Mouse (Mus musculus) MEL (cell line): ENCODE measurements around the gene Ccdc171. TPM values are rescaled to one million over a fixed set of nuclear protein-coding genes. Genes with fewer than 3 reads are reported as not detected.

Source experiments
- polyA plus RNA-seq, 2 experiments: library from polyadenylated mRNA; stranded (reverse) in 1 of 2; unstranded in 1 of 2; fragments of >175 nt in 1 of 2; fragments of >200 nt in 1 of 2; gene quantifications; 2 replicates each; pipeline versions ENCODE4 v1.2.1 to v1.2.4; 2012; ENCODE audit warnings: low replicate concordance in 2 of 2, low read depth in 1 of 2; ENCODE audit not compliant: insufficient read length in 2 of 2, insufficient read depth in 1 of 2, missing spikeins in 1 of 2
- total RNA-seq: library from RNA; depleted of rRNA; stranded (reverse); fragments of 300-350 nt; gene quantifications from 2 replicates; pipeline ENCODE4 v1.2.3, GENCODE M21; 2012; rRNA removed

Ccdc171 gene
- total and polyA plus RNA-seq, 3 experiments, result 1.6 to 1.8 TPM; not detected in 1

Other genes starting within 250 kb of the Ccdc171 start
- gene Ttc39b, start 201.3 kb upstream of the Ccdc171 start, total RNA-seq, result 11.3 and 16.1 TPM in 2 replicates
- 100 to 1,000 TPM in 1 of 2 experiments, 10 to 100 TPM in 1; 21.1 to 109 TPM for gene Ttc39b, start 201.3 kb upstream of the Ccdc171 start, polyA plus RNA-seq
- 15.3 and 16.9 TPM in 2 replicates for gene Snapc3, start 107.8 kb upstream of the Ccdc171 start, total RNA-seq
- gene Snapc3, start 107.8 kb upstream of the Ccdc171 start, polyA plus RNA-seq, result 10 to 100 TPM in 1 of 2 experiments, not detected in 1; 12.0 TPM
- gene Psip1, start 39.1 kb upstream of the Ccdc171 start, total RNA-seq, result 68.1 and 81.0 TPM in 2 replicates
- gene Psip1, start 39.1 kb upstream of the Ccdc171 start, polyA plus RNA-seq, result 100 to 1,000 TPM in 1 of 2 experiments, 10 to 100 TPM in 1; 54.0 to 161 TPM